Mouse (Mus musculus): ENCODE measurements around the gene Sfmbt1. TPM values are rescaled to one million over a fixed set of nuclear protein-coding genes. Genes with fewer than 3 reads are reported as not detected.
"Not testable (repeated sequence)": the region's sequence is repeated elsewhere in the genome, so short reads cannot be mapped to it uniquely, and the experiment has no call there.

The Sfmbt1 gene
- polyA plus RNA-seq, 1 experiment = 8.8 TPM

- DNase-seq (ENCODE audit: extremely low spot score in 1 of 2, low spot score in 1 of 2) = peak in 1 of 2 experiments; percentile 44
Measured at GRCm38 (mm10) chr14:30716051-30716952, 1.7 kb downstream of the Sfmbt1 start.

GRCm38 (mm10) chr14:30716953-30717285 lies 2.3 kb downstream of the Sfmbt1 start:
- DNase-seq (ENCODE audit: extremely low spot score in 1 of 2, low spot score in 1 of 2) = peak in 1 of 2 experiments; percentile 13

- not testable (repeated sequence) for DNase-seq (ENCODE audit: extremely low spot score in 1 of 2, low spot score in 1 of 2)
Measured at GRCm38 (mm10) chr14:30718696-30719095, 4.0 kb downstream of the Sfmbt1 start.

GRCm38 (mm10) chr14:30719514-30719913 lies 4.9 kb downstream of the Sfmbt1 start:
- no peak for DNase-seq (ENCODE audit: extremely low spot score in 1 of 2, low spot score in 1 of 2)

GRCm38 (mm10) chr14:30721850-30722249 lies 7.2 kb downstream of the Sfmbt1 start:
- DNase-seq (ENCODE audit: extremely low spot score in 1 of 2, low spot score in 1 of 2) = no peak

- peak in 1 of 2 experiments; percentile 6 for DNase-seq (ENCODE audit: extremely low spot score in 1 of 2, low spot score in 1 of 2)
Measured at GRCm38 (mm10) chr14:30722406-30722805, 7.8 kb downstream of the Sfmbt1 start.

- no peak for DNase-seq (ENCODE audit: extremely low spot score in 1 of 2, low spot score in 1 of 2)
Measured at GRCm38 (mm10) chr14:30731896-30732295, 17.2 kb downstream of the Sfmbt1 start.

- DNase-seq (ENCODE audit: extremely low spot score in 1 of 2, low spot score in 1 of 2) = no peak
Measured at GRCm38 (mm10) chr14:30734665-30735064, 20.0 kb downstream of the Sfmbt1 start.

- no peak for DNase-seq (ENCODE audit: extremely low spot score in 1 of 2, low spot score in 1 of 2)
Measured at GRCm38 (mm10) chr14:30735810-30736209, 21.2 kb downstream of the Sfmbt1 start.

GRCm38 (mm10) chr14:30736413-30736812 lies 21.8 kb downstream of the Sfmbt1 start:
- DNase-seq (ENCODE audit: extremely low spot score in 1 of 2, low spot score in 1 of 2) = no peak

GRCm38 (mm10) chr14:30743891-30744290 lies 29.2 kb downstream of the Sfmbt1 start:
- DNase-seq (ENCODE audit: extremely low spot score in 1 of 2, low spot score in 1 of 2) = no peak

- DNase-seq (ENCODE audit: extremely low spot score in 1 of 2, low spot score in 1 of 2) = no peak
Measured at GRCm38 (mm10) chr14:30746160-30746559, 31.5 kb downstream of the Sfmbt1 start.

- DNase-seq (ENCODE audit: extremely low spot score in 1 of 2, low spot score in 1 of 2) = no peak
Measured at GRCm38 (mm10) chr14:30757239-30757638, 42.6 kb downstream of the Sfmbt1 start.

- DNase-seq (ENCODE audit: extremely low spot score in 1 of 2, low spot score in 1 of 2) = no peak
Measured at GRCm38 (mm10) chr14:30761211-30761610, 46.6 kb downstream of the Sfmbt1 start.

- DNase-seq (ENCODE audit: extremely low spot score in 1 of 2, low spot score in 1 of 2) = no peak
Measured at GRCm38 (mm10) chr14:30762131-30762903, 47.7 kb downstream of the Sfmbt1 start.

- no peak for DNase-seq (ENCODE audit: extremely low spot score in 1 of 2, low spot score in 1 of 2)
Measured at GRCm38 (mm10) chr14:30762904-30763568, 48.4 kb downstream of the Sfmbt1 start.

GRCm38 (mm10) chr14:30784614-30785013 lies 70.0 kb downstream of the Sfmbt1 start:
- DNase-seq (ENCODE audit: extremely low spot score in 1 of 2, low spot score in 1 of 2) = no peak

- peak; percentile 15 to 67 for DNase-seq (ENCODE audit: extremely low spot score in 1 of 2, low spot score in 1 of 2)
Measured at GRCm38 (mm10) chr14:30789471-30789870, 74.8 kb downstream of the Sfmbt1 start.

GRCm38 (mm10) chr14:30792871-30793270 lies 78.2 kb downstream of the Sfmbt1 start:
- no peak for DNase-seq (ENCODE audit: extremely low spot score in 1 of 2, low spot score in 1 of 2)

- no peak for DNase-seq (ENCODE audit: extremely low spot score in 1 of 2, low spot score in 1 of 2)
Measured at GRCm38 (mm10) chr14:30801756-30802155, 87.1 kb downstream of the Sfmbt1 start.

GRCm38 (mm10) chr14:30821136-30821535 lies 106.5 kb downstream of the Sfmbt1 start:
- DNase-seq (ENCODE audit: extremely low spot score in 1 of 2, low spot score in 1 of 2) = no peak
